Mouse (Mus musculus) adrenal gland, postnatal 4 days (tissue): ENCODE data around the gene 1700022I11Rik. TPM values are rescaled to one million over a fixed set of nuclear protein-coding genes. Genes with fewer than 3 reads are reported as not detected.
A peak's percentile ranks its signal among the peaks of the same experiment; 100 is the strongest.

Source experiments
- DNase-seq, 2 experiments: peaks; one replicate each; pipeline ENCODE4 v3.0.0; 2021 to 2022; ENCODE audit warnings: low spot score in 2 of 2, mixed read lengths in 2 of 2
- total RNA-seq, 2 experiments: library from RNA; stranded (reverse); gene quantifications; 2 replicates each; pipeline ENCODE4 v1.2.3; 2021

1700022I11Rik gene
- total RNA-seq, 2 experiments from 2014 or later: not detected

DNA sequence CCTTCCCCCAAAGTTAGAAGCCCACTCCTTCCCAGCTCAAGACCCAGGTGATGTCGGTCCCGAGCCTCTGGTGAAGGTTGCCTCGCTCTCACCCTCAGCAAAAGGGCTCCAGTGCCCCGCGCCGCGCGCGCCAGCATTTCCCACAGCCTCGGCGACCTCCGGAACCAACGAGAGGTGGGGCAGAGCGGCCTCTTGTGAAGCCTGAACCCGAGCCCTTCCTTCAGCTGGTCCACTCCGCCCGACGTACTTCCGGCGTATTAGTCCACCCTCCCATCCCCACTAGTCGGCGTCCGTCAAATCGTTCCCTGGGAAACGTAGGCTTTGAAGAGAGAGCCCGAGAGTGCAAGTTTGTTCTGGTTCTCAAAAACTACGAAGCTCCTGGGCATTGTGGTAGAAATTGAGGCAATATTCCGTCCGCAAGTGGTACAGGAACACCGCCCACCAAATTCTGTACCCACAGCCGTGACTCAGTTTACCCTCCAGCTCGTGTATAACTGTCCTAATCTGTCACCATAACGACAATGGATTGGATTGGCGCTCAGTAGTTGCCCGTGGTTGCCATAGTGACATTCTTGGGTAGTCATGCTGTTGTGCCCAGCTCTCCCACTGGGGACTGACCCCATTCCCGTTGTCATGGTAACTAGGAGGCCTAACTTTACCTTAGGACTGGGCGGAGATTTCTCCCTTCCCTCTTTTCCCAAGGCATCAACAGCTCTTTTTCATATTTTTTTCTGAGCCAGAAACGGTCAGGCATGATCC lies 62.0 kb downstream of the 1700022I11Rik start, which contains the start of gene Stoml2:
Stoml2 (minus strand) TSS at position 474 of the 759 bp plus-strand sequence.
- DNase-seq: peak; percentile 77 to 89

DNA sequence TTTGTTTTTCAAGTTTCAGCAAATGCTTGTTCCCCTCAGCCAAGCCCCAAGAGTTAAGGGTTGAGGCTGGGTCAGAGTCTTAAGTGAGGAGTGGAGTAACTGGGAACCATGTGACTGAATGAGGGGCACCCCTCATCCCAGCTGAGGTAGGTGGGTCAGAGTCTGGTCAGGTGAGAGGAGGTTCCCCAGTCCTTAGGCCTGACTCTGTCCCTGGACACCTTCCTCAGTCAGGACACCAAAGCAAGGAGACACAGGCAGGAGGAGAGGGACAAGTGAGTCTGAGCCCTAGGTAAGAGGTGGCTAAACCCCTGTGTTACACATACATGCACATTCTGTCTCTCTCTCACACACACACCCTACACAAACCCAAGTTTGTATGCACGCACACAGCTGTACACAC lies 63.1 kb downstream of the 1700022I11Rik start:
- DNase-seq: no peak

Other genes starting within 250 kb of the 1700022I11Rik start
- under 1 TPM in 1 of 2 experiments, not detected in 1; 0.73 TPM for gene 4930578G10Rik, start 234.1 kb upstream of the 1700022I11Rik start, total RNA-seq
- gene Ccl19, start 213.0 kb upstream of the 1700022I11Rik start, total RNA-seq: under 1 TPM in 1 of 2 experiments, not detected in 1; 0.85 TPM
- gene Ccl21a, start 195.6 kb upstream of the 1700022I11Rik start, total RNA-seq: 10 to 100 TPM in 1 of 2 experiments, 1 to 10 TPM in 1; 8.9 to 12.0 TPM
- not detected for gene Fam205a1, start 115.7 kb upstream of the 1700022I11Rik start, total RNA-seq
- under 1 TPM; 0.11 TPM for gene Gm12394, start 112.8 kb upstream of the 1700022I11Rik start, total RNA-seq
- gene Fam205c, start 95.4 kb upstream of the 1700022I11Rik start, total RNA-seq: not detected
- 1 to 10 TPM; 3.4 to 5.4 TPM for gene Phf24, start 52.9 kb upstream of the 1700022I11Rik start, total RNA-seq
- gene Dnajb5, start 19.8 kb upstream of the 1700022I11Rik start, total RNA-seq: 10 to 100 TPM; 17.7 to 19.1 TPM
- 100 to 1,000 TPM; 283 to 294 TPM for gene Vcp, start 30.9 kb downstream of the 1700022I11Rik start, total RNA-seq
- 10 to 100 TPM; 11.7 to 14.9 TPM for gene Fancg, start 40.9 kb downstream of the 1700022I11Rik start, total RNA-seq
- 10 to 100 TPM; 21.7 to 25.0 TPM for gene Pigo, start 56.2 kb downstream of the 1700022I11Rik start, total RNA-seq
- gene Stoml2, start 62.1 kb downstream of the 1700022I11Rik start, total RNA-seq: 100 to 1,000 TPM; 193 to 202 TPM
- 10 to 100 TPM; 37.6 to 40.8 TPM for gene Fam214b, start 76.6 kb downstream of the 1700022I11Rik start, total RNA-seq
- 10 to 100 TPM; 14.0 to 17.4 TPM for gene Unc13b, start 89.3 kb downstream of the 1700022I11Rik start, total RNA-seq